Mouse (Mus musculus) embryonic fibroblast, embryonic 13.5 days (primary cell): Measurements from ENCODE around the gene Adgrd1.

Experiments
- CTCF ChIP-seq: IDR thresholded peaks from 2 replicates; pipeline ENCODE4 v1.5.1; 2011; ENCODE audit warnings: mild to moderate bottlenecking, control low read depth, low read length, moderate library complexity, borderline replicate concordance; ENCODE audit not compliant: insufficient read depth
- POLR2A ChIP-seq: IDR thresholded peaks from 2 replicates; pipeline ENCODE4 v1.6.1; 2011; ENCODE audit warnings: low read depth, mild to moderate bottlenecking, control low read depth, low read length, moderate library complexity

- TF ChIP-seq CTCF (no peak), POLR2A (no peak)
Measured at GRCm38 (mm10) chr5:129243120-129243519, 146.6 kb downstream of the Adgrd1 start.
